ENCODE assay signal across 17 mouse cellular contexts in genomic region chr7:87150991-87151390, GRCm38 (mm10).
"Had no signal": no experiment of that assay in that cellular context is flagged by ENCODE, and none has a peak within 500 bp of the region (broad histone marks: within the 10 kb centered on the region; RNA-seq: fewer than 3 reads in every experiment).

No protein-coding gene starts in this region.

- ATAC-seq: intestine, postnatal 0 days; midbrain, embryonic 13.5 days; midbrain, embryonic 16.5 days had no signal

- DNase-seq: layer of hippocampus, postnatal 36 days; liver, embryonic 13.5 days; lung, adult 2 months; right cerebral cortex, adult 18-20 months; right cerebral cortex, postnatal 14 days; right cerebral cortex, postnatal 4 days; thymus, adult 2 months; thymus, postnatal 14 days had no signal

- H3K4me3 ChIP-seq: left cerebral cortex, adult 2 months; liver, embryonic 13.5 days; megakaryocyte, embryonic 14.5 days; midbrain, embryonic 10.5 days; midbrain, embryonic 13.5 days; myocyte; neural tube, embryonic 13.5 days had no signal

- H3K27ac ChIP-seq: left cerebral cortex, adult 2 months; liver, embryonic 13.5 days; midbrain, embryonic 10.5 days; midbrain, embryonic 13.5 days; neural tube, embryonic 13.5 days; stomach, postnatal 0 days had no signal

- H3K9me3 ChIP-seq: liver, embryonic 13.5 days; megakaryocyte, embryonic 14.5 days; midbrain, embryonic 10.5 days; midbrain, embryonic 13.5 days; neural tube, embryonic 13.5 days had no signal

- H3K27me3 ChIP-seq: liver, embryonic 13.5 days; megakaryocyte, embryonic 14.5 days; midbrain, embryonic 13.5 days; neural tube, embryonic 13.5 days had no signal

- H3K36me3 ChIP-seq: liver, embryonic 13.5 days; midbrain, embryonic 10.5 days; midbrain, embryonic 13.5 days; neural tube, embryonic 13.5 days had no signal

- H3K9ac ChIP-seq: liver, embryonic 13.5 days; midbrain, embryonic 13.5 days; neural tube, embryonic 13.5 days had no signal

- H3K4me2 ChIP-seq: liver, embryonic 13.5 days; midbrain, embryonic 13.5 days; neural tube, embryonic 13.5 days had no signal

- H3K4me1 ChIP-seq: liver, embryonic 13.5 days; megakaryocyte, embryonic 14.5 days; midbrain, embryonic 10.5 days; midbrain, embryonic 13.5 days; neural tube, embryonic 13.5 days had no signal
